Mouse (Mus musculus): ENCODE results near the gene Tcl1b1. TPM values are rescaled to one million over a fixed set of nuclear protein-coding genes. Genes with fewer than 3 reads are reported as not detected.
"Not testable (repeated sequence)": the region's sequence is repeated elsewhere in the genome, so short reads cannot be mapped to it uniquely, and the experiment has no call there.

Tcl1b1 gene
- polyA plus RNA-seq, 1 experiment from 2014 or later, result not detected

GRCm38 (mm10) chr12:105127607-105128006 lies 31.9 kb upstream of the Tcl1b1 start:
- Histone ChIP-seq H3K36me3 (ENCODE audit: control insufficient read depth, insufficient read depth, low read length) (no peaks in the 10 kb centered on the region), H3K9ac (ENCODE audit: low read length) (no peak overlapping the region), H3K4me2 (replicated peaks; ENCODE audit: low read depth) (no peak overlapping the region), H3K4me1 (replicated peaks; ENCODE audit: control insufficient read depth, insufficient read depth) (no peaks in the 10 kb centered on the region), H3K27me3 (ENCODE audit: control insufficient read depth, insufficient read depth, low read length) (no peaks in the 10 kb centered on the region), H3K4me3 (ENCODE audit: low read depth, low read length) (no peak overlapping the region), H3K9me3 (ENCODE audit: control insufficient read depth, low read length) (no peaks in the 10 kb centered on the region), H3K27ac (replicated peaks) (no peak overlapping the region)
- ATAC-seq (ENCODE audit: low FRiP score, low TSS enrichment) (no peak), DNase-seq (ENCODE audit: low spot score) (no peak)
- WGBS, result 69% methylated on average over 2 of the region's 2 CpGs
- TF ChIP-seq EP300 (optimal IDR thresholded peaks at IDR 0.05) (no peak), CTCF (IDR thresholded peaks at IDR 0.05; ENCODE audit: low read depth) (no peak)

- H3K4me2 ChIP-seq (replicated peaks; ENCODE audit: low read depth); DNase-seq (ENCODE audit: low spot score); H3K9me3 ChIP-seq (ENCODE audit: control insufficient read depth, low read length); ATAC-seq (ENCODE audit: low FRiP score, low TSS enrichment); H3K4me3 ChIP-seq (ENCODE audit: low read depth, low read length); H3K36me3 ChIP-seq (ENCODE audit: control insufficient read depth, insufficient read depth, low read length); H3K27ac ChIP-seq (replicated peaks); H3K4me1 ChIP-seq (replicated peaks; ENCODE audit: control insufficient read depth, insufficient read depth); H3K27me3 ChIP-seq (ENCODE audit: control insufficient read depth, insufficient read depth, low read length); H3K9ac ChIP-seq (ENCODE audit: low read length): not testable (repeated sequence)
- WGBS, result 54% methylated on average over 3 of the region's 3 CpGs
Measured at GRCm38 (mm10) chr12:105129494-105130205, 29.8 kb upstream of the Tcl1b1 start.

- WGBS, result 46% methylated on average over 2 of the region's 2 CpGs
Measured at GRCm38 (mm10) chr12:105134167-105134566, 25.3 kb upstream of the Tcl1b1 start.

GRCm38 (mm10) chr12:105134826-105135225 lies 24.7 kb upstream of the Tcl1b1 start:
- not testable (repeated sequence) for H3K27ac ChIP-seq (replicated peaks); H3K4me2 ChIP-seq (replicated peaks; ENCODE audit: low read depth); H3K4me1 ChIP-seq (replicated peaks; ENCODE audit: control insufficient read depth, insufficient read depth); ATAC-seq (ENCODE audit: low FRiP score, low TSS enrichment); H3K36me3 ChIP-seq (ENCODE audit: control insufficient read depth, insufficient read depth, low read length); DNase-seq (ENCODE audit: low spot score); H3K4me3 ChIP-seq (ENCODE audit: low read depth, low read length); H3K9me3 ChIP-seq (ENCODE audit: control insufficient read depth, low read length); H3K27me3 ChIP-seq (ENCODE audit: control insufficient read depth, insufficient read depth, low read length); H3K9ac ChIP-seq (ENCODE audit: low read length)
- WGBS, result 79% methylated on average over 4 of the region's 4 CpGs

More at GRCm38 (mm10) chr12:105134167-105134566, 25.3 kb upstream of the Tcl1b1 start:
- not testable (repeated sequence) for H3K4me1 ChIP-seq (replicated peaks; ENCODE audit: control insufficient read depth, insufficient read depth); H3K27me3 ChIP-seq (ENCODE audit: control insufficient read depth, insufficient read depth, low read length); DNase-seq (ENCODE audit: low spot score); H3K4me2 ChIP-seq (replicated peaks; ENCODE audit: low read depth); H3K9ac ChIP-seq (ENCODE audit: low read length); H3K36me3 ChIP-seq (ENCODE audit: control insufficient read depth, insufficient read depth, low read length); H3K4me3 ChIP-seq (ENCODE audit: low read depth, low read length); ATAC-seq (ENCODE audit: low FRiP score, low TSS enrichment); H3K27ac ChIP-seq (replicated peaks); H3K9me3 ChIP-seq (ENCODE audit: control insufficient read depth, low read length)

GRCm38 (mm10) chr12:105137729-105138128 lies 21.8 kb upstream of the Tcl1b1 start:
- whole genome bisulfite sequencing, result 55% methylated on average over 1 of the region's 1 CpGs
- H3K27ac ChIP-seq (replicated peaks); ATAC-seq (ENCODE audit: low FRiP score, low TSS enrichment); H3K9ac ChIP-seq (ENCODE audit: low read length); DNase-seq (ENCODE audit: low spot score); H3K27me3 ChIP-seq (ENCODE audit: control insufficient read depth, insufficient read depth, low read length); H3K4me2 ChIP-seq (replicated peaks; ENCODE audit: low read depth); H3K36me3 ChIP-seq (ENCODE audit: control insufficient read depth, insufficient read depth, low read length); H3K4me1 ChIP-seq (replicated peaks; ENCODE audit: control insufficient read depth, insufficient read depth); H3K4me3 ChIP-seq (ENCODE audit: low read depth, low read length); H3K9me3 ChIP-seq (ENCODE audit: control insufficient read depth, low read length): not testable (repeated sequence)

- H3K4me1 ChIP-seq (replicated peaks; ENCODE audit: control insufficient read depth, insufficient read depth), result no peaks in the 10 kb centered on the region
- H3K9me3 ChIP-seq (ENCODE audit: control insufficient read depth, low read length), result no peaks in the 10 kb centered on the region
- H3K4me3 ChIP-seq (ENCODE audit: low read depth, low read length), result no peak overlapping the region
- no peak overlapping the region for H3K27ac ChIP-seq (replicated peaks)
- H3K4me2 ChIP-seq (replicated peaks; ENCODE audit: low read depth), result no peak overlapping the region
- TF ChIP-seq EP300 (optimal IDR thresholded peaks at IDR 0.05) (no peak), CTCF (IDR thresholded peaks at IDR 0.05; ENCODE audit: low read depth) (no peak)
- H3K27me3 ChIP-seq (ENCODE audit: control insufficient read depth, insufficient read depth, low read length), result no peaks in the 10 kb centered on the region
- no peak for DNase-seq (ENCODE audit: low spot score)
- 87% methylated on average over 3 of the region's 3 CpGs for WGBS
- ATAC-seq (ENCODE audit: low FRiP score, low TSS enrichment), result no peak
- H3K36me3 ChIP-seq (ENCODE audit: control insufficient read depth, insufficient read depth, low read length), result no peaks in the 10 kb centered on the region
- no peak overlapping the region for H3K9ac ChIP-seq (ENCODE audit: low read length)
Measured at GRCm38 (mm10) chr12:105143096-105143495, 16.4 kb upstream of the Tcl1b1 start.

- H3K27ac ChIP-seq (replicated peaks); H3K27me3 ChIP-seq (ENCODE audit: control insufficient read depth, insufficient read depth, low read length); H3K4me2 ChIP-seq (replicated peaks; ENCODE audit: low read depth); H3K4me1 ChIP-seq (replicated peaks; ENCODE audit: control insufficient read depth, insufficient read depth); H3K36me3 ChIP-seq (ENCODE audit: control insufficient read depth, insufficient read depth, low read length); H3K9me3 ChIP-seq (ENCODE audit: control insufficient read depth, low read length); H3K4me3 ChIP-seq (ENCODE audit: low read depth, low read length); H3K9ac ChIP-seq (ENCODE audit: low read length); DNase-seq (ENCODE audit: low spot score); ATAC-seq (ENCODE audit: low FRiP score, low TSS enrichment): not testable (repeated sequence)
- 67% methylated on average over 1 of the region's 1 CpGs for WGBS
Measured at GRCm38 (mm10) chr12:105144928-105145327, 14.6 kb upstream of the Tcl1b1 start.

All from stomach, postnatal 0 days (tissue).